11 mouse cellular contexts compared by ENCODE assay signal in the genomic region with DNA sequence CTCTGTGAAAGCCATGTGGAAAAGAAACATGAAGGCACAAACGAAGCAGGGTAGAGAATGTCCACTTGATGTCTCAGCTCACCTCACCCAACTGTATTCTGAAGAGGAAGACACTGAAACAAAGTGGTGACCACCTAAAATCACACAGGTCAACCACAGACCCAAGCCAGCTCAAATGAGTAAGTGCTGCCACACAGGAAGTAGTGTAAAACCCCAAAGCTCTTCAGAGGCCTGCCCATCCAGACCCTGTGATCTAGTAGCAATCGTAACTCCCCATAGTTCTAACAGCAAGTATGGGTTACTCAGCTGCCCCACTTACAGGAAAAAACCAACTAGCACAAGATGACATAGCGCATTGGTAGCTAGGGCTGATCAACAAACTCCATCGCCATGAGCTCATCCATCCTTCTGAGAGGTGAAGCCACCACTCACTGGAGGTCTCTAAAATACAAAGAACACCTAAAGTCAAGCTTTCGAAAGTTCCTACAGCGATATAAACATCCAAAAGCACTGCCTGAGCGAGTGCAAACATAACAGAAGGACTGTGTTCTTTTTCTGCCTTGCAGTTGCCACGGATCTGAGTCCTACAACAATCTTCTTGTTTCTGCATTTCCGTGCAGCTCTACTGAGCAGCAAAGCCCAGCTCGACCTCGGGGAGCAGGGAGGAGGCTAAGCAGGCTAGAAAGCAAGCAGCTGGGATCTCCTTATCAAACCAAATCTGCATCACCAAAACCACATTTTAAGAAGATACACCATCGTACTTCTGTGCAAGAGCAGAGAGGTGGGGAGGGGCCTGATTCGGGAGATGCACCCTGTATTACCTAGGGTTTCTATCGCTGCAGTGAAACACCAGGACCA.
DNase-seq lines count a peak whose midpoint lies in the region; ATAC-seq and TF ChIP-seq lines count a peak whose summit lies in the region.
"Had no signal": no experiment of that assay in that cellular context is flagged by ENCODE, and none has a peak within 500 bp of the region (broad histone marks: within the 10 kb centered on the region; RNA-seq: fewer than 3 reads in every experiment).

No protein-coding gene starts in this region.

- peaks cover 14% of the 10 kb centered on the region for H3K36me3 ChIP-seq in G1E (replicated peaks)
- no peaks in the 10 kb centered on the region for H3K36me3 ChIP-seq in liver, postnatal 0 days (replicated peaks; ENCODE audit: insufficient read depth, low read length)
- no peaks in the 10 kb centered on the region for H3K36me3 ChIP-seq in forebrain, postnatal 0 days (ENCODE audit: insufficient read depth)
- no peaks in the 10 kb centered on the region for H3K36me3 ChIP-seq in midbrain, embryonic 14.5 days (ENCODE audit: control insufficient read depth, insufficient read depth, low read length)
- H3K36me3 ChIP-seq: embryonic facial prominence, embryonic 15.5 days had no signal

- H3K9ac ChIP-seq in liver, postnatal 0 days (replicated peaks) = peak overlapping the region; percentile 45
- H3K9ac ChIP-seq in forebrain, postnatal 0 days = no peak overlapping the region
- no peak overlapping the region for H3K9ac ChIP-seq in midbrain, embryonic 14.5 days (replicated peaks; ENCODE audit: low read length)
- H3K9ac ChIP-seq: embryonic facial prominence, embryonic 15.5 days had no signal

- H3K27ac ChIP-seq in layer of hippocampus, adult 2 months = peak overlapping the region; percentile 60
- peak overlapping the region; percentile 81; the same call in 1 of the 2 replicates for H3K27ac ChIP-seq in liver, postnatal 0 days (ENCODE audit: low read depth)
- no peak overlapping the region for H3K27ac ChIP-seq in forebrain, postnatal 0 days (ENCODE audit: low read depth, low read length)
- H3K27ac ChIP-seq in midbrain, embryonic 14.5 days (replicated peaks; ENCODE audit: low read depth, low read length) = no peak overlapping the region
- H3K27ac ChIP-seq: embryonic facial prominence, embryonic 15.5 days had no signal

- H3K4me1 ChIP-seq in G1E (ENCODE audit: insufficient read depth, low read depth, low read length) = peaks cover 89% of the 10 kb centered on the region
- peaks cover 73% of the 10 kb centered on the region for H3K4me1 ChIP-seq in liver, postnatal 0 days (ENCODE audit: insufficient read depth)
- H3K4me1 ChIP-seq in forebrain, postnatal 0 days (ENCODE audit: insufficient read depth) = no peaks in the 10 kb centered on the region
- H3K4me1 ChIP-seq in midbrain, embryonic 14.5 days (ENCODE audit: control insufficient read depth, insufficient read depth, low read length) = no peaks in the 10 kb centered on the region

- H3K27me3 ChIP-seq in G1E (ENCODE audit: insufficient read depth, low read length) = no peaks in the 10 kb centered on the region
- no peaks in the 10 kb centered on the region for H3K27me3 ChIP-seq in liver, postnatal 0 days (ENCODE audit: insufficient read depth, low read length)
- no peaks in the 10 kb centered on the region for H3K27me3 ChIP-seq in forebrain, postnatal 0 days (ENCODE audit: insufficient read depth, low read length)
- no peaks in the 10 kb centered on the region for H3K27me3 ChIP-seq in midbrain, embryonic 14.5 days (ENCODE audit: control insufficient read depth, insufficient read depth, low read length)
- H3K27me3 ChIP-seq: embryonic facial prominence, embryonic 15.5 days had no signal

- no peak for DNase-seq in layer of hippocampus, adult 2 months (ENCODE audit: low spot score in 2 of 2)
- DNase-seq in layer of hippocampus, postnatal 10 days (ENCODE audit: low spot score in 2 of 2) = no peak
- peak; percentile 40 for DNase-seq in G1E (ENCODE audit: low spot score)
- DNase-seq in liver, postnatal 0 days = no peak
- DNase-seq in thymus, postnatal 0 days (ENCODE audit: low spot score) = peak; percentile 90
- no peak for DNase-seq in forebrain, postnatal 0 days
- DNase-seq in left cerebral cortex, postnatal 25 days (ENCODE audit: low spot score in 2 of 2) = no peak
- no peak for DNase-seq in midbrain, embryonic 14.5 days
- DNase-seq: cerebellum, adult 8-10 months had no signal

- ATAC-seq in G1E (ENCODE audit: extremely low read depth, insufficient number of reproducible peaks, low FRiP score, poor library complexity, severe bottlenecking) = no peak
- ATAC-seq in liver, postnatal 0 days = no peak
- no peak for ATAC-seq in forebrain, postnatal 0 days
- no peak for ATAC-seq in midbrain, embryonic 14.5 days (ENCODE audit: low FRiP score, low TSS enrichment)

- no peak for TF ChIP-seq EP300 in liver, postnatal 0 days (IDR thresholded peaks at IDR 0.05; ENCODE audit: low read depth)

- 47% methylated on average over 14 of the region's 14 CpGs for WGBS in liver, postnatal 0 days (ENCODE audit: insufficient replicate concordance)
- 85% methylated on average over 14 of the region's 14 CpGs for WGBS in forebrain, postnatal 0 days
- WGBS in midbrain, embryonic 14.5 days = 84% methylated on average over 14 of the region's 14 CpGs

- TF ChIP-seq CTCF in layer of hippocampus, adult 2 months (conservative IDR thresholded peaks at IDR 0.05) = no peak
- TF ChIP-seq CTCF in G1E (IDR thresholded peaks at IDR 0.05; ENCODE audit: low read depth, low read length) = no peak
- TF ChIP-seq CTCF in liver, postnatal 0 days (IDR thresholded peaks at IDR 0.05; ENCODE audit: low read depth) = no peak; the same call in 1 of the 2 replicates
- TF ChIP-seq CTCF in forebrain, postnatal 0 days (IDR thresholded peaks at IDR 0.05; ENCODE audit: low read depth) = no peak

- intact Hi-C loops in left cerebral cortex, postnatal 25 days (cut with DNase I) = no loop called here

- H3K9me3 ChIP-seq in G1E (replicated peaks) = no peaks in the 10 kb centered on the region
- no peaks in the 10 kb centered on the region for H3K9me3 ChIP-seq in liver, postnatal 0 days (ENCODE audit: low read length)
- no peaks in the 10 kb centered on the region for H3K9me3 ChIP-seq in forebrain, postnatal 0 days (ENCODE audit: low read length)
- no peaks in the 10 kb centered on the region for H3K9me3 ChIP-seq in midbrain, embryonic 14.5 days (ENCODE audit: control insufficient read depth, low read length)
- H3K9me3 ChIP-seq: embryonic facial prominence, embryonic 15.5 days had no signal

- no peak overlapping the region for H3K4me2 ChIP-seq in liver, postnatal 0 days (ENCODE audit: low read depth, low read length)
- H3K4me2 ChIP-seq in forebrain, postnatal 0 days (ENCODE audit: low read depth) = no peak overlapping the region
- no peak overlapping the region for H3K4me2 ChIP-seq in midbrain, embryonic 14.5 days (ENCODE audit: low read length)
- H3K4me2 ChIP-seq: embryonic facial prominence, embryonic 15.5 days; heart, embryonic 11.5 days had no signal

- no peak overlapping the region for H3K4me3 ChIP-seq in layer of hippocampus, adult 2 months
- H3K4me3 ChIP-seq in G1E (ENCODE audit: low read depth, low read length) = peak overlapping the region; percentile 46; the same call in 1 of the 2 replicates
- no peak overlapping the region for H3K4me3 ChIP-seq in liver, postnatal 0 days (ENCODE audit: low read depth, low read length)
- no peak overlapping the region for H3K4me3 ChIP-seq in forebrain, postnatal 0 days (ENCODE audit: low read depth, low read length)
- no peak overlapping the region for H3K4me3 ChIP-seq in midbrain, embryonic 14.5 days (replicated peaks; ENCODE audit: low read depth, low read length)
- H3K4me3 ChIP-seq: embryonic facial prominence, embryonic 15.5 days had no signal

Comparison
In these comparisons a context has a peak if more than half of its experiments do, and no peak if none do; other contexts are left out.
1. DNase-seq: peak in G1E (single experiment) and thymus, postnatal 0 days (single experiment); none in layer of hippocampus, adult 2 months (0 of 2), layer of hippocampus, postnatal 10 days (0 of 2), liver, postnatal 0 days (single experiment), forebrain, postnatal 0 days (single experiment), left cerebral cortex, postnatal 25 days (0 of 2) and midbrain, embryonic 14.5 days (single experiment).
2. H3K27ac ChIP-seq: peak in layer of hippocampus, adult 2 months (single experiment) and liver, postnatal 0 days (single experiment); none in forebrain, postnatal 0 days (single experiment) and midbrain, embryonic 14.5 days (single experiment).